Mouse (Mus musculus): ENCODE results near the gene Rapgef2. TPM values are rescaled to one million over a fixed set of nuclear protein-coding genes. Genes with fewer than 3 reads are reported as not detected.

The Rapgef2 gene
- polyA plus RNA-seq, 1 experiment from 2014 or later = 7.3 TPM

- H3K4me2 ChIP-seq (replicated peaks) = no peak overlapping the region
- no peak overlapping the region for H3K4me3 ChIP-seq (replicated peaks)
- H3K9ac ChIP-seq = no peak overlapping the region
- WGBS = 30% methylated on average over 11 of the region's 11 CpGs
- no peaks in the 10 kb centered on the region for H3K36me3 ChIP-seq
- ATAC-seq (ENCODE audit: insufficient number of reproducible peaks, low FRiP score, low TSS enrichment, low read depth) = 0 out of 2 replicates have a peak, but pooled peaks have one; percentile 65
- peak overlapping the region; percentile 51; the same call in 1 of the 2 replicates for H3K27ac ChIP-seq (replicated peaks)
- no peaks in the 10 kb centered on the region for H3K9me3 ChIP-seq (replicated peaks)
- no peaks in the 10 kb centered on the region for H3K27me3 ChIP-seq
- peaks cover 11% of the 10 kb centered on the region for H3K4me1 ChIP-seq
Measured at GRCm38 (mm10) chr3:79202275-79203153, 83.8 kb downstream of the Rapgef2 start.

GRCm38 (mm10) chr3:79196708-79197437, 89.4 kb downstream of the Rapgef2 start:
- 57% methylated on average over 6 of the region's 6 CpGs for WGBS
- Histone ChIP-seq H3K9me3 (replicated peaks) (no peaks in the 10 kb centered on the region), H3K9ac (no peak overlapping the region), H3K27me3 (no peaks in the 10 kb centered on the region), H3K36me3 (no peaks in the 10 kb centered on the region), H3K4me1 (peaks cover 13% of the 10 kb centered on the region; the same call in 1 of the 2 replicates), H3K4me3 (replicated peaks) (no peak overlapping the region), H3K4me2 (replicated peaks) (no peak overlapping the region), H3K27ac (replicated peaks) (no peak overlapping the region)
- ATAC-seq (ENCODE audit: insufficient number of reproducible peaks, low FRiP score, low TSS enrichment, low read depth) = no peak

- Histone ChIP-seq H3K9ac (no peak overlapping the region), H3K4me2 (replicated peaks) (no peak overlapping the region), H3K36me3 (no peaks in the 10 kb centered on the region), H3K9me3 (replicated peaks) (no peaks in the 10 kb centered on the region), H3K27ac (replicated peaks) (no peak overlapping the region), H3K27me3 (no peaks in the 10 kb centered on the region), H3K4me3 (replicated peaks) (no peak overlapping the region), H3K4me1 (peaks cover 13% of the 10 kb centered on the region; the same call in 1 of the 2 replicates)
- WGBS = 90% methylated on average over 9 of the region's 9 CpGs
- ATAC-seq (ENCODE audit: insufficient number of reproducible peaks, low FRiP score, low TSS enrichment, low read depth) = no peak
Measured at GRCm38 (mm10) chr3:79195280-79195679, 91.0 kb downstream of the Rapgef2 start.

- no peak overlapping the region for H3K4me3 ChIP-seq (replicated peaks)
- H3K27me3 ChIP-seq = no peaks in the 10 kb centered on the region
- WGBS = 74% methylated on average over 8 of the region's 8 CpGs
- no peaks in the 10 kb centered on the region for H3K36me3 ChIP-seq
- H3K9ac ChIP-seq = no peak overlapping the region
- H3K9me3 ChIP-seq (replicated peaks) = no peaks in the 10 kb centered on the region
- peaks cover 13% of the 10 kb centered on the region; the same call in 1 of the 2 replicates for H3K4me1 ChIP-seq
- no peak for ATAC-seq (ENCODE audit: insufficient number of reproducible peaks, low FRiP score, low TSS enrichment, low read depth)
- H3K27ac ChIP-seq (replicated peaks) = 0 out of 2 replicates have a peak overlapping the region, but pooled peaks have one; percentile 28
- H3K4me2 ChIP-seq (replicated peaks) = no peak overlapping the region
Measured at GRCm38 (mm10) chr3:79194111-79194793, 92.1 kb downstream of the Rapgef2 start.

- H3K4me3 ChIP-seq (replicated peaks) = no peak overlapping the region
- H3K4me1 ChIP-seq = peaks cover 13% of the 10 kb centered on the region; the same call in 1 of the 2 replicates
- no peak overlapping the region; the same call in 1 of the 2 replicates for H3K27ac ChIP-seq (replicated peaks)
- whole genome bisulfite sequencing = 53% methylated on average over 4 of the region's 4 CpGs
- H3K9me3 ChIP-seq (replicated peaks) = no peaks in the 10 kb centered on the region
- peak; percentile 7; the same call in 1 of the 2 replicates for ATAC-seq (ENCODE audit: insufficient number of reproducible peaks, low FRiP score, low TSS enrichment, low read depth)
- no peak overlapping the region for H3K9ac ChIP-seq
- H3K4me2 ChIP-seq (replicated peaks) = no peak overlapping the region
- H3K27me3 ChIP-seq = no peaks in the 10 kb centered on the region
- no peaks in the 10 kb centered on the region for H3K36me3 ChIP-seq
Measured at GRCm38 (mm10) chr3:79193001-79193400, 93.3 kb downstream of the Rapgef2 start.

- H3K9ac ChIP-seq = no peak overlapping the region
- H3K4me1 ChIP-seq = peaks cover 12% of the 10 kb centered on the region; the same call in 1 of the 2 replicates
- no peak overlapping the region for H3K4me3 ChIP-seq (replicated peaks)
- H3K27me3 ChIP-seq = no peaks in the 10 kb centered on the region
- 79% methylated on average over 9 of the region's 9 CpGs for WGBS
- no peak overlapping the region for H3K27ac ChIP-seq (replicated peaks)
- H3K36me3 ChIP-seq = no peaks in the 10 kb centered on the region
- ATAC-seq (ENCODE audit: insufficient number of reproducible peaks, low FRiP score, low TSS enrichment, low read depth) = no peak
- no peak overlapping the region for H3K4me2 ChIP-seq (replicated peaks)
- no peaks in the 10 kb centered on the region for H3K9me3 ChIP-seq (replicated peaks)
Measured at GRCm38 (mm10) chr3:79191981-79192380, 94.3 kb downstream of the Rapgef2 start.

- WGBS = 78% methylated on average over 11 of the region's 11 CpGs
- no peak overlapping the region for H3K27ac ChIP-seq (replicated peaks)
- H3K9me3 ChIP-seq (replicated peaks) = no peaks in the 10 kb centered on the region
- no peaks in the 10 kb centered on the region for H3K36me3 ChIP-seq
- no peak for ATAC-seq (ENCODE audit: insufficient number of reproducible peaks, low FRiP score, low TSS enrichment, low read depth)
- H3K4me2 ChIP-seq (replicated peaks) = no peak overlapping the region
- H3K27me3 ChIP-seq = no peaks in the 10 kb centered on the region
- no peak overlapping the region for H3K4me3 ChIP-seq (replicated peaks)
- H3K9ac ChIP-seq = no peak overlapping the region
- peaks cover 9% of the 10 kb centered on the region; the same call in 1 of the 2 replicates for H3K4me1 ChIP-seq
Measured at GRCm38 (mm10) chr3:79191471-79191870, 94.8 kb downstream of the Rapgef2 start.

- ATAC-seq (ENCODE audit: insufficient number of reproducible peaks, low FRiP score, low TSS enrichment, low read depth) = no peak
- WGBS = 90% methylated on average over 3 of the region's 3 CpGs
- H3K4me1 ChIP-seq = peaks cover 9% of the 10 kb centered on the region; the same call in 1 of the 2 replicates
- H3K27me3 ChIP-seq = no peaks in the 10 kb centered on the region
- no peaks in the 10 kb centered on the region for H3K36me3 ChIP-seq
- H3K9ac ChIP-seq = no peak overlapping the region
- H3K9me3 ChIP-seq (replicated peaks) = no peaks in the 10 kb centered on the region
- no peak overlapping the region for H3K4me3 ChIP-seq (replicated peaks)
- no peak overlapping the region for H3K4me2 ChIP-seq (replicated peaks)
- H3K27ac ChIP-seq (replicated peaks) = no peak overlapping the region
Measured at GRCm38 (mm10) chr3:79190377-79190776, 95.9 kb downstream of the Rapgef2 start.

GRCm38 (mm10) chr3:79187912-79188311, 98.4 kb downstream of the Rapgef2 start:
- no peaks in the 10 kb centered on the region for H3K27me3 ChIP-seq
- no peak for ATAC-seq (ENCODE audit: insufficient number of reproducible peaks, low FRiP score, low TSS enrichment, low read depth)
- no peaks in the 10 kb centered on the region for H3K9me3 ChIP-seq (replicated peaks)
- no peak overlapping the region for H3K9ac ChIP-seq
- no peak overlapping the region for H3K27ac ChIP-seq (replicated peaks)
- peaks cover 6% of the 10 kb centered on the region; the same call in 1 of the 2 replicates for H3K4me1 ChIP-seq
- WGBS = 94% methylated on average over 1 of the region's 1 CpGs
- H3K36me3 ChIP-seq = no peaks in the 10 kb centered on the region
- H3K4me2 ChIP-seq (replicated peaks) = no peak overlapping the region
- no peak overlapping the region for H3K4me3 ChIP-seq (replicated peaks)

- 62% methylated on average over 3 of the region's 3 CpGs for WGBS
- no peak for ATAC-seq (ENCODE audit: insufficient number of reproducible peaks, low FRiP score, low TSS enrichment, low read depth)
- Histone ChIP-seq H3K27me3 (no peaks in the 10 kb centered on the region), H3K4me3 (replicated peaks) (no peak overlapping the region), H3K27ac (replicated peaks) (peak overlapping the region; percentile 76), H3K4me1 (peaks cover 37% of the 10 kb centered on the region), H3K9me3 (replicated peaks) (no peaks in the 10 kb centered on the region), H3K36me3 (no peaks in the 10 kb centered on the region), H3K4me2 (replicated peaks) (no peak overlapping the region), H3K9ac (no peak overlapping the region)
Measured at GRCm38 (mm10) chr3:79182290-79182689, 104.0 kb downstream of the Rapgef2 start.
